Mouse (Mus musculus): Measurements from ENCODE around the gene Sema6d. TPM values are rescaled to one million over a fixed set of nuclear protein-coding genes. Genes with fewer than 3 reads are reported as not detected.

Sema6d gene
- polyA plus RNA-seq, 2 experiments, result 12.9 to 19.1 TPM

- DNase-seq (ENCODE audit: low spot score) (no peak), ATAC-seq (ENCODE audit: low FRiP score, low read depth) (no peak)
- TF ChIP-seq POLR2A (IDR thresholded peaks at IDR 0.05; ENCODE audit: borderline replicate concordance, extremely low read depth, insufficient read depth, insufficient read length), result no peak
- Histone ChIP-seq H3K9ac (ENCODE audit: low read depth, low read length, severe bottlenecking) (no peak overlapping the region), H3K27me3 (ENCODE audit: control insufficient read depth, insufficient read depth, low read length) (no peaks in the 10 kb centered on the region), H3K4me2 (replicated peaks; ENCODE audit: low read depth, low read length, severe bottlenecking) (no peak overlapping the region), H3K9me3 (ENCODE audit: control insufficient read depth, low read length) (no peaks in the 10 kb centered on the region), H3K27ac (replicated peaks; ENCODE audit: low read depth, low read length) (no peak overlapping the region), H3K4me1 (ENCODE audit: control insufficient read depth, insufficient read depth, low read length) (no peaks in the 10 kb centered on the region), H3K4me3 (replicated peaks; ENCODE audit: low read length) (no peak overlapping the region), H3K36me3 (ENCODE audit: control insufficient read depth, insufficient read depth, low read length) (no peaks in the 10 kb centered on the region)
- WGBS, result 70% methylated on average over 7 of the region's 7 CpGs
Measured at GRCm38 (mm10) chr2:124634400-124634998, 544.7 kb downstream of the Sema6d start.

- no peak for ATAC-seq (ENCODE audit: low FRiP score, low read depth)
- H3K9me3 ChIP-seq (ENCODE audit: control insufficient read depth, low read length), result no peaks in the 10 kb centered on the region
- H3K4me3 ChIP-seq (replicated peaks; ENCODE audit: low read length), result no peak overlapping the region
- H3K27ac ChIP-seq (replicated peaks; ENCODE audit: low read depth, low read length), result no peak overlapping the region
- no peak for DNase-seq (ENCODE audit: low spot score)
- no peaks in the 10 kb centered on the region for H3K27me3 ChIP-seq (ENCODE audit: control insufficient read depth, insufficient read depth, low read length)
- no peaks in the 10 kb centered on the region for H3K36me3 ChIP-seq (ENCODE audit: control insufficient read depth, insufficient read depth, low read length)
- no peak overlapping the region for H3K4me2 ChIP-seq (replicated peaks; ENCODE audit: low read depth, low read length, severe bottlenecking)
- H3K4me1 ChIP-seq (ENCODE audit: control insufficient read depth, insufficient read depth, low read length), result no peaks in the 10 kb centered on the region
- no peak overlapping the region for H3K9ac ChIP-seq (ENCODE audit: low read depth, low read length, severe bottlenecking)
- WGBS, result 72% methylated on average over 8 of the region's 8 CpGs
- no peak for TF ChIP-seq POLR2A (IDR thresholded peaks at IDR 0.05; ENCODE audit: borderline replicate concordance, extremely low read depth, insufficient read depth, insufficient read length)
Measured at GRCm38 (mm10) chr2:124635271-124635865, 545.6 kb downstream of the Sema6d start.

DNA sequence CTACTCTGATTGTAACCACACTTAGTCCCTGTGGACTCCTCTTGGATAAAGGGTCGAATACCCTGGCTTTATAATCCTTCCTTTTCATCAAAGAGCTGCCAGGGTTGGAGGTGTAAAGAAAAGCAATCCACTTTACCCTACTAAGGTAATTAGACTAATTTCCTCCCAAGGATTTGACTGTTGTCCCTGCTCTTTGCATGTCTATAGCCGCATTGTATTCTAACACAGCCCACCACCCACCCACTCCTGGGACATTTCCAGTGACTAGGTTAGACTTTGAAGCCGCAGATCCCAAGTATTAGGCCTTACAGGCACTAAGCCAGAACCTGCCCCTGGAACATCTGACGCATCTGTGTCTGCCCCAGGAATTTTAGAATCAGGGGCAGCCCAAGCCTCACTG, 547.3 kb downstream of the Sema6d start:
- Histone ChIP-seq H3K4me1 (ENCODE audit: control insufficient read depth, insufficient read depth, low read length) (no peaks in the 10 kb centered on the region), H3K4me3 (replicated peaks; ENCODE audit: low read length) (no peak overlapping the region), H3K27ac (replicated peaks; ENCODE audit: low read depth, low read length) (no peak overlapping the region), H3K9me3 (ENCODE audit: control insufficient read depth, low read length) (no peaks in the 10 kb centered on the region), H3K27me3 (ENCODE audit: control insufficient read depth, insufficient read depth, low read length) (no peaks in the 10 kb centered on the region), H3K9ac (ENCODE audit: low read depth, low read length, severe bottlenecking) (no peak overlapping the region), H3K4me2 (replicated peaks; ENCODE audit: low read depth, low read length, severe bottlenecking) (no peak overlapping the region), H3K36me3 (ENCODE audit: control insufficient read depth, insufficient read depth, low read length) (no peaks in the 10 kb centered on the region)
- WGBS, result 43% methylated on average over 4 of the region's 4 CpGs
- ATAC-seq (ENCODE audit: low FRiP score, low read depth) (no peak), DNase-seq (ENCODE audit: low spot score) (no peak)
- TF ChIP-seq POLR2A (IDR thresholded peaks at IDR 0.05; ENCODE audit: borderline replicate concordance, extremely low read depth, insufficient read depth, insufficient read length), result no peak

DNA sequence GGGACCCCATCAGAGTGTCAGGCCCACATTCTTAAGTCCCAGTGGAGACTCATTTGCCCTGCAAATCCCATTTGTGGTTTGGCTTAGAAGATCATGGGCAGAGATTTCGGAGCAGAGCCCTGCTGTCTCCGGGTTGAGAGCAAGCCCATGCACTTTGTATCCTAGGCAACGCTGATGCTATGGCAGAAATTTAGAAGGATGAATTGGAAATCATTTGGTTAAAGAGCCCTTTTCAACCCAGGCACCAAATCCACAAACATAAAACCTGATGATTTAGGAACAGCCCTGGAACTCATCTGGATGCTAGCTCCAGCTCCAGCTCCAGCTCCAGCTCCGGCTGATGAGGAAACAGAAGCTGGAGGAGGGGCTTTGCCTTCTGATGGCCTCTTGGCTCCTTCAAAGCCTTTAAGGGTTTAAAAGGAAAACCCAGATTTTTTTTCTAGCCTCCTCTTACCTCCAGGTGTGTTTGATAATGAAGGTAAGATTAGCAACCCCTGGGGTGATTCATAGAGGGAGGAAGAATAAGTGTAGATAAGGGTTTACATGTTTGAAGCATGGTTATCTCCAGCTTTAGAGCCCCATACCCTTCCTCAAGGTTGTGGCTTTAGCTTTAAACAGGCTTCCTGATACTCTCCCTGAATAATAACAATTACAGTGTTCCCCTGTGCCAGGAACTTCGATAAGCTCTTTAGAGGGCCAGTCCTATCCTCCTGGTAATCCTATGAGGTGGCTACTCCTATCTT, 549.6 kb downstream of the Sema6d start:
- ATAC-seq (ENCODE audit: low FRiP score, low read depth), result no peak
- TF ChIP-seq POLR2A (IDR thresholded peaks at IDR 0.05; ENCODE audit: borderline replicate concordance, extremely low read depth, insufficient read depth, insufficient read length), result no peak
- no peak overlapping the region for H3K27ac ChIP-seq (replicated peaks; ENCODE audit: low read depth, low read length)
- no peak overlapping the region for H3K9ac ChIP-seq (ENCODE audit: low read depth, low read length, severe bottlenecking)
- H3K27me3 ChIP-seq (ENCODE audit: control insufficient read depth, insufficient read depth, low read length), result no peaks in the 10 kb centered on the region
- no peaks in the 10 kb centered on the region for H3K36me3 ChIP-seq (ENCODE audit: control insufficient read depth, insufficient read depth, low read length)
- H3K9me3 ChIP-seq (ENCODE audit: control insufficient read depth, low read length), result no peaks in the 10 kb centered on the region
- no peak overlapping the region for H3K4me2 ChIP-seq (replicated peaks; ENCODE audit: low read depth, low read length, severe bottlenecking)
- no peak overlapping the region for H3K4me3 ChIP-seq (replicated peaks; ENCODE audit: low read length)
- DNase-seq (ENCODE audit: low spot score), result no peak
- WGBS, result 72% methylated on average over 5 of the region's 5 CpGs
- no peaks in the 10 kb centered on the region for H3K4me1 ChIP-seq (ENCODE audit: control insufficient read depth, insufficient read depth, low read length)

- no peak for DNase-seq (ENCODE audit: low spot score)
- no peak for ATAC-seq (ENCODE audit: low FRiP score, low read depth)
- H3K4me2 ChIP-seq (replicated peaks; ENCODE audit: low read depth, low read length, severe bottlenecking), result no peak overlapping the region
- no peak overlapping the region for H3K4me3 ChIP-seq (replicated peaks; ENCODE audit: low read length)
- H3K9me3 ChIP-seq (ENCODE audit: control insufficient read depth, low read length), result no peaks in the 10 kb centered on the region
- WGBS, result 39% methylated on average over 6 of the region's 6 CpGs
- H3K4me1 ChIP-seq (ENCODE audit: control insufficient read depth, insufficient read depth, low read length), result no peaks in the 10 kb centered on the region
- H3K27ac ChIP-seq (replicated peaks; ENCODE audit: low read depth, low read length), result no peak overlapping the region
- TF ChIP-seq POLR2A (IDR thresholded peaks at IDR 0.05; ENCODE audit: borderline replicate concordance, extremely low read depth, insufficient read depth, insufficient read length), result no peak
- H3K27me3 ChIP-seq (ENCODE audit: control insufficient read depth, insufficient read depth, low read length), result no peaks in the 10 kb centered on the region
- no peak overlapping the region for H3K9ac ChIP-seq (ENCODE audit: low read depth, low read length, severe bottlenecking)
- no peaks in the 10 kb centered on the region for H3K36me3 ChIP-seq (ENCODE audit: control insufficient read depth, insufficient read depth, low read length)
Measured at GRCm38 (mm10) chr2:124640500-124641193, 550.9 kb downstream of the Sema6d start.

Measured in limb, embryonic 14.5 days (tissue).